ENCODE assay signal across 18 mouse cellular contexts in the genomic region with DNA sequence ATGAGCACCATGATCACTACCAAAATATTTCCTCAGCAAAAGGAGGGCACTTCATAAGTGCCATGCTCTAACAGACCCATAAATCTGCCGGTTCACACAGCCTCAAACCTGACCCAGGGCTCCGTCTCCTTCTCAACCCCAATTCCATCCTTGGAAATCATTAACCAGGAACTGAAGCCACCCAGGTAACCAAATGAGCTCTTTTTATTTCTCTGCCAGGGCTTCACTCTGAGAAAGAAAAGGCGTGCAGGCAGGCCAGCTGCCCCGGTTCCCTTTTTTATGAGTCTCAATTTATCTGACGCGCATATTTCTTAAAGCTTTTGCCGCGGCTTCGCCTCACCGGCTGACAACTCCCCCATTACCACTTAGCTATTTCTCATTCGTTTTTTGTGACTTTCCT.
A peak's percentile ranks its signal among the peaks of the same experiment; 100 is the strongest.
DNase-seq lines count a peak whose midpoint lies in the region; ATAC-seq and TF ChIP-seq lines count a peak whose summit lies in the region.
"Had no signal": no experiment of that assay in that cellular context is flagged by ENCODE, and none has a peak within 500 bp of the region (broad histone marks: within the 10 kb centered on the region; RNA-seq: fewer than 3 reads in every experiment).

No protein-coding gene starts in this region.

- no peak overlapping the region for H3K4me2 ChIP-seq in neural tube, embryonic 14.5 days (ENCODE audit: low read depth, low read length)
- no peak overlapping the region for H3K4me2 ChIP-seq in forebrain, embryonic 11.5 days (ENCODE audit: low read depth, low read length, severe bottlenecking)
- H3K4me2 ChIP-seq in midbrain, postnatal 0 days (ENCODE audit: low read depth, low read length, poor library complexity, severe bottlenecking) = no peak overlapping the region
- H3K4me2 ChIP-seq: heart, embryonic 12.5 days; hindbrain, embryonic 14.5 days; limb, embryonic 12.5 days; liver, embryonic 15.5 days had no signal

- ATAC-seq in frontal cortex, adult (ENCODE audit: low TSS enrichment) = 0 out of 2 replicates have a peak, but pooled peaks have one; percentile 55
- peak; percentile 35; the same call in 1 of the 2 replicates for ATAC-seq in neural tube, embryonic 14.5 days (ENCODE audit: low read depth)
- no peak for ATAC-seq in forebrain, embryonic 11.5 days (replicated peaks; ENCODE audit: low FRiP score)
- no peak for ATAC-seq in midbrain, postnatal 0 days (ENCODE audit: low FRiP score)
- ATAC-seq: CD4-positive, CD25-positive, alpha-beta regulatory T cell, adult 4 months; midbrain, embryonic 16.5 days had no signal

- no peaks in the 10 kb centered on the region for H3K4me1 ChIP-seq in neural tube, embryonic 14.5 days (ENCODE audit: control insufficient read depth, insufficient read depth, low read length)
- H3K4me1 ChIP-seq in forebrain, embryonic 11.5 days (replicated peaks; ENCODE audit: control insufficient read depth, insufficient read depth, low read length) = no peaks in the 10 kb centered on the region
- H3K4me1 ChIP-seq in midbrain, postnatal 0 days (ENCODE audit: insufficient read depth, low read length) = no peaks in the 10 kb centered on the region
- H3K4me1 ChIP-seq: heart, embryonic 12.5 days; limb, embryonic 12.5 days; liver, embryonic 15.5 days had no signal

- TF ChIP-seq CTCF in left cerebral cortex, adult 2 months (IDR thresholded peaks at IDR 0.05) = no peak
- TF ChIP-seq CTCF in midbrain, postnatal 0 days (IDR thresholded peaks at IDR 0.05) = no peak

- H3K9me3 ChIP-seq in neural tube, embryonic 14.5 days (ENCODE audit: control insufficient read depth, low read length) = no peaks in the 10 kb centered on the region
- no peaks in the 10 kb centered on the region for H3K9me3 ChIP-seq in forebrain, embryonic 11.5 days (ENCODE audit: control insufficient read depth, low read length)
- no peaks in the 10 kb centered on the region for H3K9me3 ChIP-seq in midbrain, postnatal 0 days (ENCODE audit: low read length)
- H3K9me3 ChIP-seq: G1E; heart, embryonic 12.5 days; limb, embryonic 12.5 days; liver, embryonic 15.5 days had no signal

- intact Hi-C loops in left cerebral cortex, adult 2 months (cut with DNase I) = no loop called here

- DNase-seq in frontal cortex, postnatal 10 days (ENCODE audit: low spot score in 2 of 2) = no peak
- DNase-seq in kidney, adult 18-20 months = peak; percentile 55
- DNase-seq in kidney, postnatal 10 days = peak; percentile 57
- DNase-seq in forebrain, embryonic 11.5 days (ENCODE audit: low spot score) = no peak
- DNase-seq in left cerebral cortex, adult 2 months (ENCODE audit: extremely low spot score in 1 of 2, low spot score in 2 of 2) = no peak
- DNase-seq in midbrain, postnatal 0 days (ENCODE audit: low spot score) = no peak
- DNase-seq: cerebellum, postnatal 10 days; retina, postnatal 1 day; thymus, postnatal 36 days had no signal

- no peak overlapping the region for H3K4me3 ChIP-seq in neural tube, embryonic 14.5 days (ENCODE audit: low read depth, low read length)
- no peak overlapping the region for H3K4me3 ChIP-seq in forebrain, embryonic 11.5 days (ENCODE audit: low read depth, low read length)
- no peak overlapping the region for H3K4me3 ChIP-seq in left cerebral cortex, adult 2 months
- no peak overlapping the region for H3K4me3 ChIP-seq in midbrain, postnatal 0 days (ENCODE audit: low read depth, low read length)
- H3K4me3 ChIP-seq: heart, embryonic 12.5 days; limb, embryonic 12.5 days; liver, embryonic 15.5 days had no signal

- H3K27ac ChIP-seq in neural tube, embryonic 14.5 days (ENCODE audit: low read depth, low read length) = peak overlapping the region; percentile 55; the same call in 1 of the 2 replicates
- H3K27ac ChIP-seq in forebrain, embryonic 11.5 days (ENCODE audit: low read depth, low read length) = no peak overlapping the region
- H3K27ac ChIP-seq in left cerebral cortex, adult 2 months = no peak overlapping the region
- H3K27ac ChIP-seq in midbrain, postnatal 0 days (ENCODE audit: low read depth, low read length) = no peak overlapping the region
- H3K27ac ChIP-seq: hindbrain, embryonic 14.5 days; limb, embryonic 12.5 days; liver, embryonic 15.5 days had no signal

- H3K27me3 ChIP-seq in neural tube, embryonic 14.5 days (ENCODE audit: control insufficient read depth, insufficient read depth, low read length) = no peaks in the 10 kb centered on the region
- no peaks in the 10 kb centered on the region for H3K27me3 ChIP-seq in forebrain, embryonic 11.5 days (ENCODE audit: control insufficient read depth, insufficient read depth, low read length)
- no peaks in the 10 kb centered on the region for H3K27me3 ChIP-seq in midbrain, postnatal 0 days (ENCODE audit: insufficient read depth, low read length)
- H3K27me3 ChIP-seq: heart, embryonic 12.5 days; limb, embryonic 12.5 days; liver, embryonic 15.5 days had no signal

- 13% methylated on average over 11 of the region's 11 CpGs for WGBS in neural tube, embryonic 14.5 days
- WGBS in forebrain, embryonic 11.5 days = 86% methylated on average over 11 of the region's 11 CpGs
- WGBS in midbrain, postnatal 0 days = 72% methylated on average over 11 of the region's 11 CpGs

- H3K9ac ChIP-seq in neural tube, embryonic 14.5 days (replicated peaks; ENCODE audit: low read depth, low read length) = no peak overlapping the region
- no peak overlapping the region for H3K9ac ChIP-seq in forebrain, embryonic 11.5 days (ENCODE audit: low read length)
- H3K9ac ChIP-seq in midbrain, postnatal 0 days (replicated peaks; ENCODE audit: low read length, poor library complexity, severe bottlenecking) = no peak overlapping the region
- H3K9ac ChIP-seq: heart, embryonic 12.5 days; hindbrain, embryonic 14.5 days; limb, embryonic 12.5 days; liver, embryonic 15.5 days had no signal

- no peaks in the 10 kb centered on the region for H3K36me3 ChIP-seq in neural tube, embryonic 14.5 days (ENCODE audit: control insufficient read depth, insufficient read depth, low read length)
- H3K36me3 ChIP-seq in forebrain, embryonic 11.5 days (ENCODE audit: control insufficient read depth, insufficient read depth, low read length) = no peaks in the 10 kb centered on the region
- H3K36me3 ChIP-seq in midbrain, postnatal 0 days (ENCODE audit: insufficient read depth, low read length) = no peaks in the 10 kb centered on the region
- H3K36me3 ChIP-seq: G1E; heart, embryonic 12.5 days; limb, embryonic 12.5 days; liver, embryonic 15.5 days had no signal

Comparison
In these comparisons a context has a peak if more than half of its experiments do, and no peak if none do; other contexts are left out.
1. ATAC-seq: peak in frontal cortex, adult (single experiment) and neural tube, embryonic 14.5 days (single experiment); none in forebrain, embryonic 11.5 days (single experiment) and midbrain, postnatal 0 days (single experiment).
2. DNase-seq: peak in kidney, adult 18-20 months (single experiment) and kidney, postnatal 10 days (single experiment); none in frontal cortex, postnatal 10 days (0 of 2), forebrain, embryonic 11.5 days (single experiment), left cerebral cortex, adult 2 months (0 of 2) and midbrain, postnatal 0 days (single experiment).